Mouse (Mus musculus) testis, adult 2 months (tissue): ENCODE data around the gene Ak2. TPM values are rescaled to one million over a fixed set of nuclear protein-coding genes. Genes with fewer than 3 reads are reported as not detected.

Experiments
- H3K27ac ChIP-seq: fragments of 200-500 bp; 2 replicates; pipeline ENCODE4 v1.5.1; 2012; ENCODE audit warnings: low read depth, low read length; ENCODE audit not compliant: control insufficient read depth, insufficient read depth
- H3K27me3 ChIP-seq: fragments of 200-500 bp; 2 replicates; pipeline ENCODE4 v1.6.1; 2012; ENCODE audit warnings: mild to moderate bottlenecking, low read length, moderate library complexity; ENCODE audit not compliant: control insufficient read depth, insufficient read depth
- H3K36me3 ChIP-seq: fragments of 200-500 bp; 2 replicates; pipeline ENCODE4 v1.6.1; 2012; ENCODE audit warnings: mild to moderate bottlenecking, low read length; ENCODE audit not compliant: control insufficient read depth, insufficient read depth
- H3K4me1 ChIP-seq: fragments of 200-500 bp; 2 replicates; pipeline ENCODE4 v1.6.1; 2012; ENCODE audit warnings: low read length; ENCODE audit not compliant: control insufficient read depth, insufficient read depth
- H3K4me3 ChIP-seq: fragments of 200-500 bp; 2 replicates; pipeline ENCODE4 v1.5.1; 2012; ENCODE audit warnings: low read depth, mild to moderate bottlenecking, low read length, moderate library complexity, mixed read lengths; ENCODE audit not compliant: control insufficient read depth
- CTCF ChIP-seq: fragments of 200-500 bp; IDR thresholded peaks from 2 replicates; pipeline ENCODE4 v1.5.1; 2012; ENCODE audit warnings: low read depth, mild to moderate bottlenecking, inconsistent platforms, low read length, moderate library complexity; ENCODE audit not compliant: control insufficient read depth, insufficient read depth, insufficient replicate concordance
- POLR2A ChIP-seq: fragments of 200-500 bp; IDR thresholded peaks from 2 replicates; pipeline ENCODE4 v1.6.1; 2012; ENCODE audit warnings: low read depth, mild to moderate bottlenecking, inconsistent platforms, low read length, moderate library complexity; ENCODE audit not compliant: control insufficient read depth
- polyA plus RNA-seq: library from polyadenylated mRNA; depleted of rRNA; stranded (reverse); fragments of >200 nt; gene quantifications from 2 replicates; pipeline ENCODE4 v1.2.3, GENCODE M21; 2012

Gene Ak2
- polyA plus RNA-seq, 1 experiment: 98.0 TPM

GRCm38 (mm10) chr4:129013151-129013864 lies 21.6 kb downstream of the Ak2 start:
- H3K36me3 ChIP-seq: no peaks in the 10 kb centered on the region; the same call in 1 of the 2 replicates
- no peak overlapping the region for H3K4me3 ChIP-seq
- H3K4me1 ChIP-seq: no peaks in the 10 kb centered on the region
- no peak for TF ChIP-seq CTCF
- no peak for TF ChIP-seq POLR2A
- no peak overlapping the region for H3K27ac ChIP-seq
- no peaks in the 10 kb centered on the region for H3K27me3 ChIP-seq

- H3K27me3 ChIP-seq: no peaks in the 10 kb centered on the region
- H3K4me1 ChIP-seq: no peaks in the 10 kb centered on the region
- no peaks in the 10 kb centered on the region for H3K36me3 ChIP-seq
- TF ChIP-seq POLR2A: no peak
- no peak overlapping the region for H3K27ac ChIP-seq
- H3K4me3 ChIP-seq: no peak overlapping the region
These were observed 24.6 kb downstream of the Ak2 start for GRCm38 (mm10) chr4:129016329-129016728.

GRCm38 (mm10) chr4:129017150-129017549 lies 25.4 kb downstream of the Ak2 start:
- Histone ChIP-seq H3K27ac (no peak overlapping the region), H3K27me3 (no peaks in the 10 kb centered on the region), H3K4me1 (no peaks in the 10 kb centered on the region), H3K36me3 (no peaks in the 10 kb centered on the region), H3K4me3 (no peak overlapping the region)
- TF ChIP-seq CTCF: no peak
- TF ChIP-seq POLR2A: no peak

GRCm38 (mm10) chr4:129018788-129019435 lies 27.2 kb downstream of the Ak2 start:
- no peaks in the 10 kb centered on the region for H3K27me3 ChIP-seq
- H3K36me3 ChIP-seq: no peaks in the 10 kb centered on the region
- H3K27ac ChIP-seq: no peak overlapping the region
- no peaks in the 10 kb centered on the region for H3K4me1 ChIP-seq
- TF ChIP-seq CTCF: no peak
- no peak for TF ChIP-seq POLR2A
- H3K4me3 ChIP-seq: no peak overlapping the region

GRCm38 (mm10) chr4:129019788-129020187 lies 28.0 kb downstream of the Ak2 start:
- Histone ChIP-seq H3K27ac (no peak overlapping the region), H3K36me3 (no peaks in the 10 kb centered on the region), H3K4me3 (no peak overlapping the region), H3K4me1 (peaks cover 2% of the 10 kb centered on the region; the same call in 1 of the 2 replicates), H3K27me3 (no peaks in the 10 kb centered on the region)
- no peak for TF ChIP-seq POLR2A
- TF ChIP-seq CTCF: no peak

GRCm38 (mm10) chr4:129020454-129020853 lies 28.7 kb downstream of the Ak2 start:
- no peaks in the 10 kb centered on the region for H3K36me3 ChIP-seq
- H3K4me1 ChIP-seq: peaks cover 2% of the 10 kb centered on the region; the same call in 1 of the 2 replicates
- TF ChIP-seq POLR2A (no peak), CTCF (no peak)
- H3K27me3 ChIP-seq: no peaks in the 10 kb centered on the region
- no peak overlapping the region for H3K4me3 ChIP-seq
- no peak overlapping the region for H3K27ac ChIP-seq

- Histone ChIP-seq H3K27ac (no peak overlapping the region), H3K4me1 (peaks cover 2% of the 10 kb centered on the region; the same call in 1 of the 2 replicates), H3K4me3 (no peak overlapping the region), H3K36me3 (no peaks in the 10 kb centered on the region), H3K27me3 (no peaks in the 10 kb centered on the region)
- TF ChIP-seq CTCF (no peak), POLR2A (no peak)
These were observed 29.7 kb downstream of the Ak2 start for GRCm38 (mm10) chr4:129021426-129021825.

GRCm38 (mm10) chr4:129021886-129022285 lies 30.1 kb downstream of the Ak2 start:
- Histone ChIP-seq H3K4me1 (peaks cover 2% of the 10 kb centered on the region; the same call in 1 of the 2 replicates), H3K27me3 (no peaks in the 10 kb centered on the region), H3K27ac (no peak overlapping the region), H3K36me3 (no peaks in the 10 kb centered on the region), H3K4me3 (no peak overlapping the region)
- TF ChIP-seq POLR2A (no peak), CTCF (no peak)
